Mouse (Mus musculus) 3T3-L1 (cell line): ENCODE measurements around the gene Col15a1.

Source experiments
- DNase-seq: peaks from one replicate; pipeline ENCODE4 v3.0.0-alpha.2; 2015; ENCODE audit warnings: low read depth, low spot score

Gene Col15a1

GRCm38 (mm10) chr4:47303340-47303998 is 95.5 kb downstream of the Col15a1 start:
- DNase-seq = no peak

- DNase-seq = peak; percentile 79
Measured at GRCm38 (mm10) chr4:47309886-47310625, 102.1 kb downstream of the Col15a1 start.

DNA sequence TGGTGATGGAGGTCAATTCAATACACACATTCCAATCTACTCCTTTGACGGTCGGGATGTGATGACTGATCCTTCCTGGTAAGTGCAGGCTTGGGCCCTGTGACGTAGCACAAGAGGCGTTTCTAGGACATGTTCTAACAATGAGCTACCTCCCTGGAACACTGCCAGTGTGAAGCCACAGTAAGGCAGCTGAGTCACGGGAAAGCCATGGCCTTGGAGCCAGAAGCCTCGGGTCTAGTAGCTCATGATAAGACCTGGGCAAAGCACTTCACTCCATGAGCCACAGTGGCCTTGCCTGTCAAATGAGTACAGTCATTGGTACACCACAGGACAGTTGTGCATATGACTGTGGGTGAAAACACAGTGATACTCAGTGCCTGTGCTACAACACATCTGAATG is 102.9 kb downstream of the Col15a1 start:
- peak; percentile 99 for DNase-seq

DNA sequence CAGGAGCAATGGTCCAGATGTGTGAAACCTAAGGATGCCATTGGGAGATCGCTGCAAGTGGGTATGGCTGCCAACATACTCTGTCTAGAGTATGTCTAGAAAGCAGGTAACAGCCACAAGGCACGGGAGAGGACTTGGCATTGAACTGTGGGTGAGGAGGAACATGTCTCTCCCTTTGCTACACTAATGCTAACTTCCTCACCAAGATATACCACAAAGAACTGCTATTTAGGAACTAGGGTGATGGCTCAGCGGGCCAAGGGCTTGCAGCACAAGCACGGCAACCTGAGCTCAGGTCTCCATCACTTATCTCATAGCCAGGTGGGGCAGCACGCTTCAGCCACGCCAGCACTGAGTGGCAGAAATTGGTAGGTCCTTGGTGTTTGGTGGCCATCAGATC is 103.5 kb downstream of the Col15a1 start:
- no peak for DNase-seq

DNA sequence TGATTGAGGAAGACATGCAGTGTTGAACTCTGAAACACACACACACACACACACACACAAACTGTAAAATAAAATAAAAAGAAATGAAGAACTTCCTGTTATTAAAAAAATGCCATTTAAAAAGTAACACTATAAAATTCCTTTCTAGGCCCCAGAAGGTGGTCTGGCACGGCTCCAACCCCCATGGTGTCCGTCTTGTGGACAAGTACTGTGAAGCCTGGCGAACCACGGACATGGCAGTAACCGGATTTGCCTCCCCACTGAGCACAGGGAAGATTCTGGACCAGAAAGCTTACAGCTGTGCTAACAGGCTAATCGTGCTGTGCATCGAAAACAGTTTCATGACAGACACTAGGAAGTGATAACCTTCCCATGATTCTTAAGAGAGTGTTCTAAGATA is 104.0 kb downstream of the Col15a1 start:
- no peak for DNase-seq

- DNase-seq = no peak
Measured at GRCm38 (mm10) chr4:47312676-47313075, 104.7 kb downstream of the Col15a1 start.

GRCm38 (mm10) chr4:47313710-47314410 is 105.9 kb downstream of the Col15a1 start:
- DNase-seq = no peak

DNA sequence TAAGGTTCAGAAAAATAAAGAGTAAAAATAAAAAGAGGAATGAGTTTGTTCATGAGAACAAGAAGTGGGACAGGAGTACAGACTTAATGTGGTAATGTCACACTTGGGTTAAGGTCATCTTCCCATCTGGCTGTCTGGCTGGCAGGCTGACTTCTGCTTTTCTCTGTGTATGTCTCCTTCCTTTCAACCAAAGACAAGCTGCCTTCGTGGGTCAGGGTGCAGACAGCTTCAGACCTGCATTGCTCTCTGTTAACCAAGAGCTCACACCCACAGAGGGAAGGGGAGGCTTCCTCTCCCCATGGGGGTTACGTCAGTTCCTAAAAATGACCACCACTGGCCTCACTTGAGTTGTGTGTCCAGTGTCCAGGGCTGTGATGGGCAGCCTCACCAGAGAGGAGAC is 107.5 kb downstream of the Col15a1 start:
- DNase-seq = no peak

- DNase-seq = no peak
Measured at GRCm38 (mm10) chr4:47316432-47316831, 108.5 kb downstream of the Col15a1 start.

DNA sequence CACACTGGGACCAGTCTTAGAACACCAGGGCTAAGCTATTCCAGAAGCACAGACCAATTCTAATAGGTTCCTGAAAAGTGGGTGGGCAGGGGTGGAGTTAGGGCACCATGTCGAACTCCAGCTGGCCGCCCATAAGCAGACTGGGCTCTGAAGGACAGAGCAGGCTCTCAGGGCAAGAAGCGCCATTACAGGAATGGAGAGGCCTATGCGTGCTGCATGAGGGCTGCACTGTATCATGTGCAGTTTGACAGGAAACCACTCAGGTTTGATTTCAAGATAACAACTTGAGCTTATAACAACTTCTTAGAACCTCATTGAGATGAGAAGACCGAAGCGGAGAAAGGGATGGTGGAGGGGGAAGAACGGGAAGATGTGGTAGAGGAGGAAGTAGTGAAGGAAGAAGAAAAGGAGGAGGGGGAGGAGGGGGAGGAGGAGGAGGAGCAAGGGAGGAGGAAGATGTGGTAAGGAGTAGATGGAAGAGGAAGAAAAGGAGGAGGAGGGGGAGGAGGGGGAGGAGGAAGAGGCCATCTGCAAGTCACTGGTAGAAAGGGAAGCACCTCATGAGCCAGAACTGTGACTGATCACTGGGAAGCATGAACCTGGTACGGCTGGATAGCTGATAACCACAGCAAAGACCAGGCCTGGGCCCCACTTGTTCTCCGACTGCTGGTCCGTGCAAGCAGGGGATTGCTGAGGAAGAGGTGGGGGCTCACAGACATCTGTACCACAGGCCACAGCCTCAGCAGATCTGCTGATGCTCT is 111.8 kb downstream of the Col15a1 start:
- no peak for DNase-seq

- DNase-seq = no peak
Measured at GRCm38 (mm10) chr4:47322315-47322714, 114.4 kb downstream of the Col15a1 start.

DNA sequence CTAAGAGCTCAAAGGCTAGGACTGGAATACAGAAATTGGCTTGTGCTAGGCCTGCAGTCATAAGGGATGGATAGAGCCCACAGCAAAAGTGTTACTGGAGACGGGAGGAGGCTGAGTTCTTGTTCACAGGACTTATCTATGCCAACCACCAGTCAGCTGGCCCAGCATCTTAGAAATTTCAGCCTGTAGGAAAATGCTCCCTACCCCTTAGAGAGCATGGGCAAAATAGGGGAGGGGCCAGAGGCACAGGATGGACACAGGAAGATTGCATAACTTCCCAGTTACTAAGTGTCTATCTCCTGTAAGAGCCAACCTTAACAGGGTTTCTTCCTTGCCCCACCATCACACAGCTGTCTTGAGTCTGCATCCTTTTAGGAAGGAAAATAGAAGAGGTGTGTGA is 116.2 kb downstream of the Col15a1 start:
- no peak for DNase-seq

DNA sequence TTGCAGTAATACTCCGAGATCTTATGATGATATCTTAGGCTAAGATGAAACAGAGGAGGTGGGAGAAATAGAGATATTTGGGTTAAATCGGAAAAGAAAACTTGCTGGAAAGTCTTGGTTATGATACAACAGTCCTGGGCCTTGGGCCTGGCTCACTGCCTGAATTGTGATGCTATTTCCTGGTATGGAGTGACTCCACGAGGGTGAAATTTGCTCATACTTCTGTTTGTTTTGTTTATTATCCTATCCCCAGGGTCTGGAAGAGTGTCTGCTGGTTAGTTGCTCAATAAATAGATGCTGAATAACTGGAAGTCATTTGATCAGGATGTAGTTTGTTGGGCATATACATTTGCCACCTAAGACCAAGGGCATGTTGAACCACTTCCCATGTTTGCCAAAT is 119.8 kb downstream of the Col15a1 start:
- DNase-seq = peak; percentile 65

- DNase-seq = no peak
Measured at GRCm38 (mm10) chr4:47329285-47329684, 121.3 kb downstream of the Col15a1 start.

DNA sequence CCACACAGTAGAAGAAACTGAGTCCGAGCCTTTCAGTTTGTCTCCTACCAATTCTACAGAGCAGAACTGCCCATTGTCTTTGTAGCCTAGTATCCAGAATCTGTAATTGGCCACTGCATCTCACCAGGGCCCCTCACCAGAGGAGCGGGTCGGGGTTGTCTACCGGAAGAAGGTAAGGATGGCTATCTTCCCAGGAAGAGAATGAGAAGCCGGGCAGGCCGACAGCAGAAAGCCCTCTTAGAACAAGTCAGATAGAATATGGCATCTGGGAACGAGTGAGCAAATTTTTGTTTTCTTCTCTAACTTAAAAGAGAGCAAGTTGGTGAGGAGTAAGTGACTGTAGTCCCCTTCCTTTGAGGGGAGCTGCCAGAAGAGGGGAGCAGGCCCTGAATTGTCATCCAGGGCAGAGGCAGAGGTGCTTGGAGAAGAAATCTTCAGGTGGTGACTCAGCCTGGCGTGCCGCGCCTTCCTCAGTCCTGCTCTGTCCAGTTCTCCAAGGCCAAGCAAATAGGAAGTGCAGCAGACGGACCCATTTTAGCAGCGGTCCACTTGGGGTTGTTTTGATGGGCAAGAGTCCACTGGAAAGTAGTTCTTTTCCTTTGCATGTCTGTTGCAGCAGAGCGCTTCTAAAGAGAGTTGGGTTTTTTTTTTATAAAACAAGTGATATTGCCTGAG is 122.6 kb downstream of the Col15a1 start:
- DNase-seq = peak; percentile 47

GRCm38 (mm10) chr4:47332812-47333343 is 124.9 kb downstream of the Col15a1 start:
- no peak for DNase-seq

- no peak for DNase-seq
Measured at GRCm38 (mm10) chr4:47333541-47333940, 125.6 kb downstream of the Col15a1 start.

DNA sequence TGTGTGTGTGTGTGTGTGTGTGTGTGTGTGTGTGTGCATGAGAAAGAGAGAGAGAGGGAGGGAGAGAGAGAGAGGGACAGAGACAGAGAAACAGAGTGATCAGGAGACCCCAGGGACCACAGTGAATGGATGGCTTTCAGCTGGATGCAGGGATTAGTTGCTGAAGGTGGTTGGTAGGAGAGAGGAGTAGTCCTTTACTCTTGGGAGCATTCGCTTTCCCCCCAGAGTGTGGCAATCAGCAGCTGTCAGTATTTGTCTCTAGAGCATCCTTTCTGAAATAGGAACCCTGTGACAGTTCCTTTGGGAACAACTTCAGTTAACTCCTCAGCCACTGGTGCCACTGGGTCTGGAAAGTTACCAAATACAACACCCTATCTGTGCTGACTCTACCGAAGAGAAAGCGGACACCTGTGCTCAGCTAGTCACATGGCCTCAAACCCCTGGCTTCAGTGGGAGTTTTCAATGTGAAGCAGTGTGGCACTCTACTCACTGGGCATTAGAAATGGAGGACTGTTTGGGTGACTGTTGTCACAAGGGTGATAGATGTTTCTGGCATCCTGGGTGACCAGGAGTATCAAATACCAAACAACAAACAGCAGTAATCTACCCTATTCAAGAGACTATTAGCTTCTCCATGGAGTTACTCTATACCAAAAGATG is 129.1 kb downstream of the Col15a1 start:
- no peak for DNase-seq

GRCm38 (mm10) chr4:47342632-47343031 is 134.7 kb downstream of the Col15a1 start:
- DNase-seq = no peak

DNA sequence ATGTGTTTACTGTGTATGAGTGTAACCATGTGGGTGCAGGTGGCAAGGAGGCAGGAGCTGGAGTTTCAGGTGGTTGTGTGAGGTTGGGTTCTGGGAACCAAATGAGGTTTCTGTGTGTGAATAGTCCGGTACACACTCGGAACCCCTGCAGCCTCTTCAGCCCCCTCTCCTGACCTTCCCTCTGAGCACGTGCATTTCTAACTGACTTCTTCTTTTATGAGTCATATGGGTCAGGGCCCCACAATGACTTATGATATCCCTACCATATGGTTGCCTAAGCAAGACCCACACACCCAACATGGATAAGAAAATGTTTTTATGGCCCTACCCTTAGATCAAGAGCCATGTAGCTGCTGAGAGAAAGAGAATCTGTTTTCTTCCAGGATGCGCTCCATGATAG is 139.1 kb downstream of the Col15a1 start:
- no peak for DNase-seq

DNA sequence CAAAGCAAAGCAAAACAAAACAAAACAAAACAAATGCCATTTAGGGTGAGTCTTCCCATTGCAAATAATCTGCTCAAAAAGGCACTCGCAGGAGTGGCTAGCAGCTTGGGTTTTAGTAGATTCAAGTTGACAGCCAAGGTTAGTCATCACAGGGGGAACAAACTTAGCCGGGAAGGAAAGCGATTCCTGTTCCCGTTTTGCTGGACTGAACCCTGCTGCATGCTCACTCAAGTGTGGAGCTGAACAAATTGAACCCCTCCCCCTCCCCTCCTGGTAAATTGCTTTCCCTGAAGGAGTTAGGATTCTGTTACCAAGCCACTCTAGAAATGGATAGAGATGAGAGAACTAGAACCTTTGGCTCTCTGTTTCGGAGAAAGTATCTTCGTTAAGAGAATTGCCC is 141.8 kb downstream of the Col15a1 start:
- DNase-seq = no peak
